Mouse (Mus musculus) liver, embryonic 11.5 days (tissue): ENCODE data around the gene 1810062G17Rik. TPM values are rescaled to one million over a fixed set of nuclear protein-coding genes. Genes with fewer than 3 reads are reported as not detected.

ENCODE experiments used
- ATAC-seq: fragments of 200-750 bp; cut with Nextera tagmentation; replicated peaks from 2 replicates; pipeline ENCODE4 v1.8.0; 2017; ENCODE audit warnings: moderate number of reproducible peaks, mild to moderate bottlenecking, moderate TSS enrichment, moderate library complexity; ENCODE audit not compliant: low FRiP score
- DNase-seq: peaks from one replicate; pipeline ENCODE4 v3.0.0-alpha.2; 2017; ENCODE audit warnings: low spot score
- H3K27ac ChIP-seq: fragments of 300-500 bp; sonication (generic); 2 replicates; pipeline ENCODE4 v1.5.1; 2014; ENCODE audit warnings: mild to moderate bottlenecking, low read depth, low read length, control low read depth
- H3K27me3 ChIP-seq: fragments of 300-500 bp; sonication (generic); replicated peaks from 2 replicates; pipeline ENCODE4 v1.6.1; 2014; ENCODE audit warnings: low read length, mixed read lengths; ENCODE audit not compliant: control insufficient read depth, insufficient read depth
- H3K36me3 ChIP-seq: fragments of 300-500 bp; sonication (generic); 2 replicates; pipeline ENCODE4 v1.6.1; 2014; ENCODE audit warnings: mild to moderate bottlenecking, low read length, moderate library complexity, mixed read lengths; ENCODE audit not compliant: control insufficient read depth, insufficient read depth
- H3K4me1 ChIP-seq: fragments of 300-500 bp; sonication (generic); replicated peaks from 2 replicates; pipeline ENCODE4 v1.6.1; 2014; ENCODE audit warnings: low read length, mixed read lengths; ENCODE audit not compliant: control insufficient read depth, insufficient read depth
- H3K4me2 ChIP-seq: fragments of 300-500 bp; sonication (generic); 2 replicates; pipeline ENCODE4 v1.6.1; 2014; ENCODE audit warnings: mild to moderate bottlenecking, control low read depth, moderate library complexity
- H3K4me3 ChIP-seq: fragments of 300-500 bp; sonication (generic); 2 replicates; pipeline ENCODE4 v1.5.1; 2014; ENCODE audit warnings: low read depth, low read length, control low read depth
- H3K9ac ChIP-seq: fragments of 300-500 bp; sonication (generic); 2 replicates; pipeline ENCODE4 v1.6.1; 2014; ENCODE audit warnings: low read depth, low read length, control low read depth
- H3K9me3 ChIP-seq: fragments of 300-500 bp; sonication (generic); 2 replicates; pipeline ENCODE4 v1.6.1; 2016; ENCODE audit warnings: low read length, inconsistent platforms, mixed read lengths; ENCODE audit not compliant: control insufficient read depth
- WGBS: fragments of 180-500 bp; shearing (Covaris S2); extraction: QIAGEN DNeasy Blood & Tissue Kit; methylation state at CpG from one replicate; pipeline ENCODE4 v1.1.7; 2014; 5-methylcytosine and 5-hydroxymethylcytosine counted together
- polyA plus RNA-seq: library from polyadenylated mRNA; unstranded; fragments of >200 nt; fragmentation: Nextera tagmentation; extraction: Ambion mirVana; gene quantifications from 2 replicates; pipeline ENCODE4 v1.2.1, GENCODE M21; 2014

1810062G17Rik gene
- polyA plus RNA-seq, 1 experiment from 2014 or later = 0.75 TPM

GRCm38 (mm10) chr3:36492716-36493391, 17.1 kb downstream of the 1810062G17Rik start:
- Histone ChIP-seq H3K27ac (no peak overlapping the region), H3K9me3 (no peaks in the 10 kb centered on the region), H3K4me1 (no peaks in the 10 kb centered on the region; the same call in 1 of the 2 replicates), H3K4me3 (no peak overlapping the region), H3K27me3 (no peaks in the 10 kb centered on the region), H3K36me3 (no peaks in the 10 kb centered on the region), H3K9ac (no peak overlapping the region), H3K4me2 (no peak overlapping the region)
- ATAC-seq (no peak), DNase-seq (no peak)
- WGBS = 59% methylated on average over 9 of the region's 9 CpGs

GRCm38 (mm10) chr3:36493641-36494283, 18.0 kb downstream of the 1810062G17Rik start:
- H3K4me3 ChIP-seq = no peak overlapping the region
- H3K27me3 ChIP-seq = no peaks in the 10 kb centered on the region
- DNase-seq = no peak
- 55% methylated on average over 6 of the region's 6 CpGs for WGBS
- H3K36me3 ChIP-seq = no peaks in the 10 kb centered on the region
- no peak overlapping the region for H3K9ac ChIP-seq
- no peaks in the 10 kb centered on the region; the same call in 1 of the 2 replicates for H3K4me1 ChIP-seq
- no peaks in the 10 kb centered on the region for H3K9me3 ChIP-seq
- H3K27ac ChIP-seq = no peak overlapping the region
- ATAC-seq = no peak
- no peak overlapping the region for H3K4me2 ChIP-seq

- no peaks in the 10 kb centered on the region; the same call in 1 of the 2 replicates for H3K4me1 ChIP-seq
- 83% methylated on average over 2 of the region's 2 CpGs for WGBS
Observed at GRCm38 (mm10) chr3:36494613-36495012, 18.9 kb downstream of the 1810062G17Rik start.

GRCm38 (mm10) chr3:36495436-36495835, 19.7 kb downstream of the 1810062G17Rik start:
- peak; percentile 75 for DNase-seq
- Histone ChIP-seq H3K27ac (no peak overlapping the region), H3K36me3 (no peaks in the 10 kb centered on the region), H3K4me3 (no peak overlapping the region), H3K9me3 (no peaks in the 10 kb centered on the region), H3K9ac (no peak overlapping the region), H3K4me2 (no peak overlapping the region; the same call in 1 of the 2 replicates), H3K27me3 (no peaks in the 10 kb centered on the region), H3K4me1 (no peaks in the 10 kb centered on the region; the same call in 1 of the 2 replicates)
- WGBS = 11% methylated on average over 6 of the region's 6 CpGs
- ATAC-seq = peak; percentile 56

More at GRCm38 (mm10) chr3:36494613-36495012, 18.9 kb downstream of the 1810062G17Rik start:
- Histone ChIP-seq H3K9me3 (no peaks in the 10 kb centered on the region), H3K27ac (no peak overlapping the region), H3K27me3 (no peaks in the 10 kb centered on the region), H3K9ac (no peak overlapping the region), H3K4me2 (no peak overlapping the region), H3K4me3 (no peak overlapping the region), H3K36me3 (no peaks in the 10 kb centered on the region)
- DNase-seq = no peak
- ATAC-seq = no peak

- WGBS = 86% methylated on average over 9 of the region's 9 CpGs
- H3K4me2 ChIP-seq = no peak overlapping the region
Observed at GRCm38 (mm10) chr3:36496273-36496672, 20.5 kb downstream of the 1810062G17Rik start.

GRCm38 (mm10) chr3:36496746-36497145, 21.0 kb downstream of the 1810062G17Rik start:
- H3K27me3 ChIP-seq = no peaks in the 10 kb centered on the region
- no peak overlapping the region for H3K4me2 ChIP-seq
- H3K4me1 ChIP-seq = no peaks in the 10 kb centered on the region; the same call in 1 of the 2 replicates
- no peak; the same call in 1 of the 2 replicates for ATAC-seq
- peak; percentile 62 for DNase-seq
- WGBS = 21% methylated on average over 14 of the region's 14 CpGs
- no peaks in the 10 kb centered on the region for H3K36me3 ChIP-seq
- H3K9me3 ChIP-seq = no peaks in the 10 kb centered on the region
- no peak overlapping the region for H3K9ac ChIP-seq
- no peak overlapping the region for H3K4me3 ChIP-seq
- H3K27ac ChIP-seq = no peak overlapping the region

More at GRCm38 (mm10) chr3:36496273-36496672, 20.5 kb downstream of the 1810062G17Rik start:
- ATAC-seq (no peak), DNase-seq (no peak)
- Histone ChIP-seq H3K36me3 (no peaks in the 10 kb centered on the region), H3K27ac (no peak overlapping the region), H3K9ac (no peak overlapping the region), H3K9me3 (no peaks in the 10 kb centered on the region), H3K4me1 (no peaks in the 10 kb centered on the region; the same call in 1 of the 2 replicates), H3K27me3 (no peaks in the 10 kb centered on the region), H3K4me3 (no peak overlapping the region)

GRCm38 (mm10) chr3:36498224-36498623, 22.5 kb downstream of the 1810062G17Rik start:
- Histone ChIP-seq H3K4me3 (no peak overlapping the region), H3K27me3 (no peaks in the 10 kb centered on the region), H3K9ac (no peak overlapping the region), H3K4me2 (no peak overlapping the region), H3K27ac (no peak overlapping the region), H3K9me3 (no peaks in the 10 kb centered on the region), H3K4me1 (no peaks in the 10 kb centered on the region), H3K36me3 (no peaks in the 10 kb centered on the region)
- WGBS = 90% methylated on average over 6 of the region's 6 CpGs
- no peak for ATAC-seq
- no peak for DNase-seq

GRCm38 (mm10) chr3:36499418-36499817, 23.7 kb downstream of the 1810062G17Rik start:
- Histone ChIP-seq H3K4me3 (no peak overlapping the region), H3K27ac (no peak overlapping the region), H3K27me3 (no peaks in the 10 kb centered on the region), H3K4me2 (no peak overlapping the region), H3K4me1 (no peaks in the 10 kb centered on the region), H3K9ac (no peak overlapping the region), H3K9me3 (no peaks in the 10 kb centered on the region), H3K36me3 (no peaks in the 10 kb centered on the region)
- DNase-seq = no peak
- WGBS = 89% methylated on average over 7 of the region's 7 CpGs
- ATAC-seq = no peak
